Mouse (Mus musculus): ENCODE results near the gene Rbm20. TPM values are rescaled to one million over a fixed set of nuclear protein-coding genes. Genes with fewer than 3 reads are reported as not detected.

The Rbm20 gene
- polyA plus RNA-seq (2012; rRNA removed) (0.04 and 0.08 TPM in 2 replicates), polyA plus RNA-seq (2014; fragmentation: Nextera tagmentation; extraction: Ambion mirVana) (0.18 TPM in 2 replicates)

GRCm38 (mm10) chr19:53676718-53677634, at the start of gene Rbm20:
Gene Rbm20 (plus strand): TSS chr19:53677306.
- Histone ChIP-seq H3K9me3 (ENCODE audit: control insufficient read depth, low read length) (no peaks in the 10 kb centered on the region), H3K9ac (replicated peaks) (no peak within 1 kb of the TSS), H3K4me1 (replicated peaks; ENCODE audit: control insufficient read depth in 2 of 2, insufficient read depth in 2 of 2, low read length in 1 of 2) (no peaks in the 10 kb centered on the region), H3K4me3 (ENCODE audit: insufficient read depth in 1 of 2, low read depth in 2 of 2, low read length in 2 of 2) (peak within 1 kb of the TSS; percentile 28 to 46), H3K27me3 (ENCODE audit: control insufficient read depth, insufficient read depth, low read length) (peaks cover 58% of the 10 kb centered on the region), H3K4me2 (ENCODE audit: low read depth) (peak within 1 kb of the TSS; percentile 55), H3K36me3 (replicated peaks; ENCODE audit: control insufficient read depth, insufficient read depth, low read depth) (no peaks in the 10 kb centered on the region), H3K27ac (no peak within 1 kb of the TSS)
- 1% methylated on average over 77 of the region's 82 CpGs for WGBS (ENCODE audit: insufficient replicate concordance)
- DNase-seq (ENCODE audit: low read depth in 3 of 3, low spot score in 3 of 3) (no peak), ATAC-seq (ENCODE audit: insufficient read depth) (no peak)
- TF ChIP-seq CTCF (IDR thresholded peaks at IDR 0.05; ENCODE audit: low read depth): no peak
- TF ChIP-seq EP300 (IDR thresholded peaks at IDR 0.05; ENCODE audit: low read depth): no peak

GRCm38 (mm10) chr19:53638041-53638440, 39.1 kb upstream of the Rbm20 start:
- H3K9me3 ChIP-seq (ENCODE audit: control insufficient read depth, low read length): no peaks in the 10 kb centered on the region
- H3K4me3 ChIP-seq (ENCODE audit: insufficient read depth in 1 of 2, low read depth in 2 of 2, low read length in 2 of 2): no peak overlapping the region
- TF ChIP-seq CTCF (IDR thresholded peaks at IDR 0.05; ENCODE audit: low read depth) (peak; percentile 35; the same call in 1 of the 2 replicates), EP300 (IDR thresholded peaks at IDR 0.05; ENCODE audit: low read depth) (no peak)
- 82% methylated on average over 2 of the region's 2 CpGs for WGBS (ENCODE audit: insufficient replicate concordance)
- no peaks in the 10 kb centered on the region for H3K27me3 ChIP-seq (ENCODE audit: control insufficient read depth, insufficient read depth, low read length)
- no peak for ATAC-seq (ENCODE audit: insufficient read depth)
- no peaks in the 10 kb centered on the region for H3K4me1 ChIP-seq (replicated peaks; ENCODE audit: control insufficient read depth in 2 of 2, insufficient read depth in 2 of 2, low read length in 1 of 2)
- H3K27ac ChIP-seq: no peak overlapping the region
- no peak overlapping the region for H3K4me2 ChIP-seq (ENCODE audit: low read depth)
- H3K9ac ChIP-seq (replicated peaks): no peak overlapping the region
- H3K36me3 ChIP-seq (replicated peaks; ENCODE audit: control insufficient read depth, insufficient read depth, low read depth): peaks cover 78% of the 10 kb centered on the region
- DNase-seq (ENCODE audit: low read depth in 3 of 3, low spot score in 3 of 3): no peak

GRCm38 (mm10) chr19:53638727-53639126, 38.4 kb upstream of the Rbm20 start:
- no peak overlapping the region for H3K4me2 ChIP-seq (ENCODE audit: low read depth)
- no peak overlapping the region for H3K27ac ChIP-seq
- H3K4me3 ChIP-seq (ENCODE audit: insufficient read depth in 1 of 2, low read depth in 2 of 2, low read length in 2 of 2): no peak overlapping the region
- WGBS (ENCODE audit: insufficient replicate concordance): 87% methylated on average over 8 of the region's 8 CpGs
- DNase-seq (ENCODE audit: low read depth in 3 of 3, low spot score in 3 of 3): no peak
- H3K4me1 ChIP-seq (replicated peaks; ENCODE audit: control insufficient read depth in 2 of 2, insufficient read depth in 2 of 2, low read length in 1 of 2): no peaks in the 10 kb centered on the region
- H3K9ac ChIP-seq (replicated peaks): no peak overlapping the region
- no peaks in the 10 kb centered on the region for H3K9me3 ChIP-seq (ENCODE audit: control insufficient read depth, low read length)
- H3K36me3 ChIP-seq (replicated peaks; ENCODE audit: control insufficient read depth, insufficient read depth, low read depth): peaks cover 78% of the 10 kb centered on the region
- H3K27me3 ChIP-seq (ENCODE audit: control insufficient read depth, insufficient read depth, low read length): no peaks in the 10 kb centered on the region
- no peak for ATAC-seq (ENCODE audit: insufficient read depth)
- TF ChIP-seq CTCF (IDR thresholded peaks at IDR 0.05; ENCODE audit: low read depth) (0 out of 2 replicates have a peak, but pooled peaks have one; percentile 14), EP300 (IDR thresholded peaks at IDR 0.05; ENCODE audit: low read depth) (no peak)

DNA sequence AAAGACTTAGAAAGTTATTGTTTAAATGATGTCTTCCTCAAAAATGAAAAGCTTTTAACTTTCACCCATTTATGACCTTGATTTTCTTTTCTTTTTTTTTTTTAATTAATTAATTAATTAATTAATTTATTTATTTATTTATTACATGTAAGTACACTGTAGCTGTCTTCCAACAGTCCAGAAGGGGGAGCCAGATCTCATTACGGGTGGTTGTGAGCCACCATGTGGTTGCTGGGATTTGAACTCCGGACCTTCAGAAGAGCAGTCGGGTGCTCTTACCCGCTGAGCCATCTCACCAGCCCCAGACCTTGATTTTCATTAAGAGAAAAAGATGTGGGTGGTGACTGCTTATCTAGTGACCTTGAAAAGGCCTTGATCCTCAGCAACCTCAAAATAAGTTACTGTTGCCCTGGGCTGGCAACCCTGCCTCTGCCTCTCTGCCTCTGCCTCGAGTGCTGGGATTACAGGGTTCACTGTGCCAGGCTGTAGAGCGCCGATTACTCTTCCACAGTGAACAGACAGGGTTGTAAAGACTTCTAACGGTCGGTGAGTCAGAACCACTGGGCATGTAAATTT, 33.0 kb upstream of the Rbm20 start:
- TF ChIP-seq CTCF (IDR thresholded peaks at IDR 0.05; ENCODE audit: low read depth) (peak; percentile 16; the same call in 1 of the 2 replicates), EP300 (IDR thresholded peaks at IDR 0.05; ENCODE audit: low read depth) (no peak)
- H3K4me3 ChIP-seq (ENCODE audit: insufficient read depth in 1 of 2, low read depth in 2 of 2, low read length in 2 of 2): no peak overlapping the region
- 86% methylated on average over 9 of the region's 9 CpGs for WGBS (ENCODE audit: insufficient replicate concordance)
- no peaks in the 10 kb centered on the region for H3K27me3 ChIP-seq (ENCODE audit: control insufficient read depth, insufficient read depth, low read length)
- H3K27ac ChIP-seq: no peak overlapping the region
- no peak overlapping the region for H3K4me2 ChIP-seq (ENCODE audit: low read depth)
- no peaks in the 10 kb centered on the region for H3K9me3 ChIP-seq (ENCODE audit: control insufficient read depth, low read length)
- no peak for DNase-seq (ENCODE audit: low read depth in 3 of 3, low spot score in 3 of 3)
- peaks cover 70% of the 10 kb centered on the region for H3K36me3 ChIP-seq (replicated peaks; ENCODE audit: control insufficient read depth, insufficient read depth, low read depth)
- H3K4me1 ChIP-seq (replicated peaks; ENCODE audit: control insufficient read depth in 2 of 2, insufficient read depth in 2 of 2, low read length in 1 of 2): no peaks in the 10 kb centered on the region
- no peak for ATAC-seq (ENCODE audit: insufficient read depth)
- no peak overlapping the region for H3K9ac ChIP-seq (replicated peaks)

DNA sequence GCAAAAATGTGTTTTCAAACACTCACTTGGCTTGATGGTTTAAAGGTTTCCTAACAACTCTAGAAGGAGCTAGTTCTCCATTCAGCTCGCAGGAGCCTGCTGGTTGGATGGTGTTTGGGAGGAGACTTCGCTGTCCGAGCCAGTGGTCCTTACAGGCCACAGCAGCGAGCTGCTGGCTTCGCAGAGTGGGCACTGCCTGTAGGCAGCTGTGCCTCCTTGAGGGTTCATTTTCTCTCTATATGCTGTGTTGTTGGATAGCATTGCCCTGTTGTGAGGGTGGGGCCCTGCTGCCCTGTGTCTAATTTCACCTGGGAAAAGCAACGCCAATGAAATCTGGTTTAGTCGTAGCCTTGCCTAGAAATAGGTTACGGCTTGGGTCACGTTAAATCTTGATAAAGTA, 29.8 kb upstream of the Rbm20 start:
- peaks cover 0 to 7% of the 10 kb centered on the region in 2 experiments; a peak in 2 of 4 replicates for H3K4me1 ChIP-seq (replicated peaks; ENCODE audit: control insufficient read depth in 2 of 2, insufficient read depth in 2 of 2, low read length in 1 of 2)
- DNase-seq (ENCODE audit: low read depth in 3 of 3, low spot score in 3 of 3) (no peak), ATAC-seq (ENCODE audit: insufficient read depth) (no peak)
- H3K27me3 ChIP-seq (ENCODE audit: control insufficient read depth, insufficient read depth, low read length): no peaks in the 10 kb centered on the region
- WGBS (ENCODE audit: insufficient replicate concordance): 87% methylated on average over 9 of the region's 9 CpGs
- no peak overlapping the region for H3K9ac ChIP-seq (replicated peaks)
- H3K4me2 ChIP-seq (ENCODE audit: low read depth): no peak overlapping the region
- TF ChIP-seq CTCF (IDR thresholded peaks at IDR 0.05; ENCODE audit: low read depth): no peak
- TF ChIP-seq EP300 (IDR thresholded peaks at IDR 0.05; ENCODE audit: low read depth): no peak
- peaks cover 45% of the 10 kb centered on the region for H3K36me3 ChIP-seq (replicated peaks; ENCODE audit: control insufficient read depth, insufficient read depth, low read depth)
- H3K27ac ChIP-seq: no peak overlapping the region
- no peaks in the 10 kb centered on the region for H3K9me3 ChIP-seq (ENCODE audit: control insufficient read depth, low read length)
- H3K4me3 ChIP-seq (ENCODE audit: insufficient read depth in 1 of 2, low read depth in 2 of 2, low read length in 2 of 2): no peak overlapping the region
